Mouse (Mus musculus): ENCODE measurements around the gene Neurod6.

Neurod6 gene

GRCm38 (mm10) chr6:55646824-55647560, 34.1 kb downstream of the Neurod6 start:
- no peak for DNase-seq (ENCODE audit: low spot score)

DNA sequence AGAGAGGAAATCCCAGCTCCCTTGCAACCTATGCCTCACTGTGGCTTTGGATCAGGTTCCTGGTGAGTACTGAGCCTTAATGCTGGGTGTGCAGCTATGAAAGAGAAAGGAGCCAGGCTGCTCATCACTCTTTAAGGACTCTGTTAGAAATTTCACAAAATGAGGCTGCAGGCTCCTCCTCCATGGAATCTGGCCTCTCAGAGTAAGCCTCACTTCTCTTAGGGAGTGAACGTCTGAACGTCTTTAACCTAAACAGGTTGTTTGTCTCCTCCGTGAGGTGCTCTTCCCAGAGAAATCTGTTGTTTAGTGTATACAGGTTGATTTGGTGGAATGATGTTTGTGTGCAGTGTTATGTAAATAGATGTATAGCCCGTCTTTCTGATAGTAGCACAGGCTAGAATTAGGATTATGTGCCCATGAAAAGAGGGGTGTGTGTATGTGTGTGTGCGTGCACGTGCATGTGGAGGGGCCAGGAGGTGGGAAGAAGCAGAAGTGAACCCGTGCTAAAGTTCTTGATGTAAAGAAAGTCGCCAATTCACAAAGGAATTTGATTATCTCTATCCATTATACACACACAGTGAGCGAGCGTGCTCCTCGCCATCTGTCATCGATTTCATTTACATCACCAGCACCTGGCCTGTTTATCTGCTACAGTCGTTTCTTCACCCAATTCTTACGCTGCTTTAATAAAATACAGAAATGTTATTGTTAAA, 34.8 kb downstream of the Neurod6 start:
- DNase-seq (ENCODE audit: low spot score), result no peak

- DNase-seq (ENCODE audit: low spot score), result no peak
These were observed 46.4 kb downstream of the Neurod6 start for GRCm38 (mm10) chr6:55634662-55635061.
